Mouse (Mus musculus) E14TG2a.4 (cell line): ENCODE data around the gene Rps19bp1.
A peak's percentile ranks its signal among the peaks of the same experiment; 100 is the strongest.

Experiments used
- H3K27me3 ChIP-seq: 2 replicates; pipeline ENCODE4 v1.6.1; 2014; ENCODE audit warnings: low read length, control low read depth; ENCODE audit not compliant: insufficient read depth
- H3K36me3 ChIP-seq: 2 replicates; pipeline ENCODE4 v1.6.1; 2014; ENCODE audit warnings: low read length, control low read depth; ENCODE audit not compliant: insufficient read depth
- H3K4me1 ChIP-seq: replicated peaks from 2 replicates; pipeline ENCODE4 v1.6.1; 2014; ENCODE audit warnings: low read depth, low read length, control low read depth
- H3K4me3 ChIP-seq: replicated peaks from 2 replicates; pipeline ENCODE4 v1.5.1; 2014; ENCODE audit warnings: mild to moderate bottlenecking, low read length
- H3K9me3 ChIP-seq: 2 replicates; pipeline ENCODE4 v1.6.1; 2014; ENCODE audit warnings: low read length, control low read depth
- CTCF ChIP-seq: conservative IDR thresholded peaks from 2 replicates; pipeline ENCODE4 v1.5.1; 2014; ENCODE audit warnings: low read length
- NANOG ChIP-seq: IDR thresholded peaks from 2 replicates; pipeline ENCODE4 v1.6.1; 2014; ENCODE audit warnings: borderline replicate concordance, low read length, mixed read lengths
- POU5F1 ChIP-seq: IDR thresholded peaks from 2 replicates; pipeline ENCODE4 v1.6.1; 2014; ENCODE audit warnings: low read length, borderline replicate concordance

Rps19bp1 gene

DNA sequence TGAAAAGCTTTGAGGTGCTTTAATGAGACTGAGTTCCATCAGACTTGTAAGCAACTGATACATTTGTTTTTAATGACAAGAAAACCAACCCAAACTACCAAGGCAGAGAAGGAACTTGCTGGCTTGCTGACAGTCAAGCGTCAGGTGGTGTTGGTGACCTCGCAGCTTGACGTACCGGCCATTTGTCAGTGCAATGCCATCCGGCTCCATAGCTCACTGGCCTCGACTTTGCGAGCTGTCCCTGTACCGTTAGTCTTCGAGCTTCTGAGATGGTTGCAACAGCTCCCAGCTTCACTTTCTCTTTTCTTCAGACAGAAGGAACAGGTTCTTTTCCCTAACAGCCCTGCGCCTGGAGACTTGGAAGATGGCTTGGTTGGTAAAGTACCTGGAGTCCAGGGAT lies 46.6 kb downstream of the Rps19bp1 start:
- Histone ChIP-seq H3K9me3 (no peaks in the 10 kb centered on the region), H3K4me1 (peaks cover 60% of the 10 kb centered on the region), H3K27me3 (peaks cover 11% of the 10 kb centered on the region), H3K4me3 (no peak overlapping the region), H3K36me3 (peaks cover 7% of the 10 kb centered on the region; the same call in 1 of the 2 replicates)
- TF ChIP-seq NANOG (no peak), CTCF (no peak), POU5F1 (no peak)

DNA sequence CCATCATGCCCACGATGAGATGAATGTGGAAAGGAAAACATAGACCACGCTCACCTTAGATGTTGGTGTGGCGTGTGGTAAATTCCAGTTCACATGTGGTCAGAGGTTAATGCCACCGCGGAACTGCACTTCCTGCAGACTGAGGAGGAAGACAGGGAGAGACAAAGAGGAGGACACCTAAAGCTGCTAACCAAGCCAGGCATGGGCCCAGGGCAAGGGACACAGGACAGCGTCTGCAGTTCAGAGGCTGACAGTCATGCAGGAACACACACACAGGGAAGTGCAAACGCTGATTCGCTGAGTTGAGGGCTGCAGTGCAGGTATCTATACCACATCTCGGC lies 47.7 kb downstream of the Rps19bp1 start:
- no peak for TF ChIP-seq POU5F1
- TF ChIP-seq CTCF, result no peak
- no peak for TF ChIP-seq NANOG
- H3K27me3 ChIP-seq, result peaks cover 21% of the 10 kb centered on the region
- no peak overlapping the region for H3K4me3 ChIP-seq
- H3K9me3 ChIP-seq, result no peaks in the 10 kb centered on the region
- H3K36me3 ChIP-seq, result peaks cover 8% of the 10 kb centered on the region; the same call in 1 of the 2 replicates
- peaks cover 67% of the 10 kb centered on the region for H3K4me1 ChIP-seq

DNA sequence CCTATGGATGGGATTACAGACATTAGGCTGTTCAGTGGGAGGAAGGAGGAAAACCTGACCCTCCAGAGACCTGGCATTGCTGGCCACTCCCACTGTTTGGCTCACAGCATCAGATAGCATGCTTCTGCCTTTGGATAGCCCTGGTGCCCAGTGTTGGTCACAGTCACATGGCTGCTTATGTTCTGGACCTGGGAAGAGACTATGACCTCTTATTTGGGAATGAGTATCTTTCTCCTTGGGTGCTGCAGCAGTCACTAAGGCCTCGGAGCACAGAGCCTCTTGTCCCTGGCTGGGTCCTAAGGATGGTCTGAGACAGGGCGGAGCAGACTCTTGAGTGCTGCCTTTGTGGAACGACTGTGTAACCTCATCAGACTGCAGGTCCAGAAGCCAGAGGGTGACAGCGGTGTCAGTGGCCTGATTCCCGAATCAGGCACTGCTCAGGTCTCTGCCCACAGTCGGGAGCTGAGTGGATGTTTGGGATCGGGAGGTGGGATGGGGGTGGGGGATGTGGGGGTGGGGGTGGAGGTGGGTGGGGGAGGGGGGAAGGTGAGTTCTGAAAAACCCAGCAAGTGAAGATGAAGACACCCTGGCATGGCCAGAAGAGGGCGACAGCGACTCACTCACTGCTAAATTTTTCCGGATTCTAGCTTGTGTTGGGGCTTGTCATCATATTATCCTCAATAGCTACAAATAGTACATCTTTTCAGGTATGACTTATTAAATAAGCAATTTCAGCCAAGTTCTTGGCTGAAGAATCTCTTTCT lies 48.2 kb downstream of the Rps19bp1 start:
- peaks cover 8% of the 10 kb centered on the region; the same call in 1 of the 2 replicates for H3K36me3 ChIP-seq
- H3K4me1 ChIP-seq, result peaks cover 67% of the 10 kb centered on the region
- peak overlapping the region; percentile 60 for H3K4me3 ChIP-seq
- peaks cover 27% of the 10 kb centered on the region for H3K27me3 ChIP-seq
- TF ChIP-seq CTCF (peak; percentile 30), NANOG (no peak)
- no peaks in the 10 kb centered on the region for H3K9me3 ChIP-seq

DNA sequence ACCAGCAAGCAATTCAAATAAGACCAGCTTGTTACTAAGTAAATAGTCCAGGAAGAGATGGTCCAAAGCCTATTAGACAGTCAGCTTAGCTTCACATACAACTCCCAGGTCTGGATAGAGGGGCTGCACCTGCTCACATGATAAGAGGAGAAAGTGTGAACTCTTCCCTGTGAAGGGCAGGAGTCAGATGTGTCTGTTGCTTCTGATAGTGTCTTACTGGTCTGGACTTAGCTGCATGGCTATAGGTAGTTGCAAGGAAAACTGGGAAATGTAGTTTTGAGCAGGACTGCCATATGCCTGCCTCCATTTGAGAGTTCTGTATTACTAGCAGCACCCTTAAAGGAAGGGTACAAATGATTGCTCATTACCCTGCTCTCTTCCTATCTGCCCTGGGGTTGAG lies 50.4 kb downstream of the Rps19bp1 start:
- Histone ChIP-seq H3K36me3 (peaks cover 8% of the 10 kb centered on the region; the same call in 1 of the 2 replicates), H3K4me3 (no peak overlapping the region), H3K27me3 (peaks cover 30% of the 10 kb centered on the region), H3K9me3 (no peaks in the 10 kb centered on the region), H3K4me1 (peaks cover 49% of the 10 kb centered on the region)
- TF ChIP-seq POU5F1 (no peak), NANOG (no peak), CTCF (no peak)
